Mouse (Mus musculus) limb, embryonic 12.5 days (tissue): ENCODE data around the gene Relb. TPM values are rescaled to one million over a fixed set of nuclear protein-coding genes. Genes with fewer than 3 reads are reported as not detected.

Source experiments
- ATAC-seq: fragments of 200-750 bp; cut with Nextera tagmentation; 2 replicates; pipeline ENCODE4 v1.8.0; 2017; ENCODE audit warnings: low read depth, moderate TSS enrichment; ENCODE audit not compliant: insufficient number of reproducible peaks, insufficient read depth, low FRiP score, low TSS enrichment
- H3K27ac ChIP-seq: fragments of 300-500 bp; sonication (generic); 2 replicates; pipeline ENCODE4 v1.5.1; 2016; ENCODE audit warnings: mild to moderate bottlenecking, moderate library complexity
- H3K27me3 ChIP-seq: fragments of 300-500 bp; sonication (generic); 2 replicates; pipeline ENCODE4 v1.6.1; 2016; ENCODE audit warnings: mild to moderate bottlenecking, moderate library complexity
- H3K36me3 ChIP-seq: fragments of 300-500 bp; sonication (generic); 2 replicates; pipeline ENCODE4 v1.6.1; 2016; ENCODE audit warnings: mild to moderate bottlenecking, moderate library complexity
- H3K4me1 ChIP-seq: fragments of 300-500 bp; sonication (generic); replicated peaks from 2 replicates; pipeline ENCODE4 v1.6.1; 2016
- H3K4me2 ChIP-seq: fragments of 300-500 bp; sonication (generic); 2 replicates; pipeline ENCODE4 v1.6.1; 2016; ENCODE audit warnings: mild to moderate bottlenecking, moderate library complexity
- H3K4me3 ChIP-seq: fragments of 300-500 bp; sonication (generic); replicated peaks from 2 replicates; pipeline ENCODE4 v1.5.1; 2016; ENCODE audit warnings: mild to moderate bottlenecking
- H3K9ac ChIP-seq: fragments of 300-500 bp; sonication (generic); replicated peaks from 2 replicates; pipeline ENCODE4 v1.6.1; 2016; ENCODE audit warnings: mild to moderate bottlenecking, moderate library complexity
- H3K9me3 ChIP-seq: fragments of 300-500 bp; sonication (generic); 2 replicates; pipeline ENCODE4 v1.6.1; 2016; ENCODE audit warnings: mild to moderate bottlenecking, moderate library complexity
- WGBS: fragments of 180-500 bp; shearing (Covaris S2); methylation state at CpG from one replicate; pipeline ENCODE4 v1.1.7; 2016; 5-methylcytosine and 5-hydroxymethylcytosine counted together
- polyA plus RNA-seq: library from polyadenylated mRNA; unstranded; fragments of >200 nt; fragmentation: Nextera tagmentation; extraction: Ambion mirVana; gene quantifications from 2 replicates; pipeline ENCODE4 v1.2.1, GENCODE M21; 2016

The Relb gene
- polyA plus RNA-seq, 1 experiment from 2014 or later: 7.3 TPM

GRCm38 (mm10) chr7:19578436-19578835 is 50.8 kb downstream of the Relb start:
- Histone ChIP-seq H3K27me3 (peaks cover 60% of the 10 kb centered on the region), H3K4me2 (no peak overlapping the region)
- ATAC-seq: no peak

DNA sequence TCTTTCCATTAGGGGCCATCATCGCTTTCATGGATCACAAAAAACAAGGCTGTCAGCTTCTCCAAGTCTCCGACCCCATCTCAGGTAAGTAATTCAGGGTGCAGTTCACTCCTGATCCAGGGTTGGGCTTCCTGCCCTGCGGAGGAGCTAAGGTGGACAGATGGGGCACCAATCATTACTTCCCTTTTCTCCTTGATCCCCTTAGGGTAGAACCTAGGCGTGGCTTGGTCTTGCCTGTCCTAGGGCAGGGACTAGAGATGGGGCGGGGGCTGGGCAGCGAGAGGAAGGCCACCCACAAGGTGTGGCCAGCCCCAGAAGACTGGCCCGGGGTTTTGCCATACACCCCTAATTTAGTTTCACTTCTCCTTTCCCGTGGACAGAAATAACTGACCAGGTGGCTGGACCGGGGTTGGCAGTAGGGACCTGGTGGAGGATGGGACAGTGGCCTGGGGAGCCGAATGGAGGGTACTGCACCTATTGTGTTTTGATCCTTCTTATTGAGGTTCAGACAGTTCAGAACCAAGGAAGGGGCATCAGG is 51.3 kb downstream of the Relb start:
- peak overlapping the region; percentile 75 for H3K4me2 ChIP-seq
- H3K4me1 ChIP-seq: peaks cover 22% of the 10 kb centered on the region
- H3K9me3 ChIP-seq: no peaks in the 10 kb centered on the region
- H3K4me3 ChIP-seq: peak overlapping the region; percentile 40
- peaks cover 60% of the 10 kb centered on the region for H3K27me3 ChIP-seq
- no peak for ATAC-seq
- 10% methylated on average over 10 of the region's 10 CpGs for WGBS
- H3K36me3 ChIP-seq: peaks cover 33% of the 10 kb centered on the region
- no peak overlapping the region for H3K27ac ChIP-seq
- peak overlapping the region; percentile 63 for H3K9ac ChIP-seq

More at GRCm38 (mm10) chr7:19578436-19578835, 50.8 kb downstream of the Relb start:
- Histone ChIP-seq H3K9me3 (no peaks in the 10 kb centered on the region), H3K4me3 (0 out of 2 replicates have a peak overlapping the region, but pooled peaks have one; percentile 40), H3K9ac (no peak overlapping the region), H3K36me3 (peaks cover 38% of the 10 kb centered on the region), H3K4me1 (peaks cover 22% of the 10 kb centered on the region), H3K27ac (no peak overlapping the region)
- 57% methylated on average over 4 of the region's 4 CpGs for WGBS

DNA sequence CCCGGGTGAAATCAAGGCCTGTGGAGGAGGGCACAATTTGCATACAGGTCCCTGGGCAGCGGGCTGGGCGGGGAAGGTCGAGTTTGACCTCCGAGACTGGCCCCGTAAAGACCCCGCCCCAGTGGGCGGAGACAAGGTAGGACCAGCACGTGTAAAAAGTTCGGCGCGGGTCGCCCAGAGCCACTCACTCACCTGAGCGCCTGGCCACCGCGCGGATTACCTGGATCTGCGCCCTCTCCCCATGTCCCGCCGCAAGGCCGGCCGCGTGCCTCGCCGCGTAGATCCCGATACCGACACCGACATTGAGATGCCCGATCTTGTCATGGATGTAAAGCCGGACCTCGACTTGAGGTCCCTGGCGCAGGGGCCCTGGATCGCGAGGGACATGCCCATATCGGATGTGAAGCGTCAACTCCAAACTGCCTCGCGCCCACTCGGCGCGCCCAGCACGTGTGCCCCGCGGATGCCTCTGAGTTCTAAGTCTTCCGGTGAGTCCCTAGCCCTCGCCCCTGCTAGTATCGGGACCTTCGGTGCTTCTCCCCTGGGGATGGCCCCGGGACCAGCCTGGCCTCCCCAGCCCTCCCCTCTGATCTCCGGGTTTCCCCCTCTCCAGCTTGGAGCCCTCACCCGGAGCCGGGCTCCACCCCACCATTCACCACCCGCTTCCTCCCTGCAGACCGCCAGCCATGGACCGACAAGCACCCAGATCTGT is 51.9 kb downstream of the Relb start, which contains the start of the genes Zfp296 and Gemin7:
Gene Zfp296, plus strand, starts transcription at position 147 of the 712 bp plus-strand sequence.
Gene Gemin7, minus strand, starts transcription at position 455 of the 712 bp plus-strand sequence.
- no peak within 1 kb of the TSS for H3K27ac ChIP-seq
- H3K4me3 ChIP-seq: peak within 1 kb of the TSS; percentile 40
- peaks cover 60% of the 10 kb centered on the region for H3K27me3 ChIP-seq
- WGBS: under 1% methylated on average over 56 of the region's 56 CpGs
- H3K4me1 ChIP-seq: peaks cover 26% of the 10 kb centered on the region
- H3K9me3 ChIP-seq: no peaks in the 10 kb centered on the region
- peak within 1 kb of the TSS; percentile 75 for H3K4me2 ChIP-seq
- no peak for ATAC-seq
- H3K36me3 ChIP-seq: peaks cover 27% of the 10 kb centered on the region
- peak within 1 kb of the TSS; percentile 63 for H3K9ac ChIP-seq

DNA sequence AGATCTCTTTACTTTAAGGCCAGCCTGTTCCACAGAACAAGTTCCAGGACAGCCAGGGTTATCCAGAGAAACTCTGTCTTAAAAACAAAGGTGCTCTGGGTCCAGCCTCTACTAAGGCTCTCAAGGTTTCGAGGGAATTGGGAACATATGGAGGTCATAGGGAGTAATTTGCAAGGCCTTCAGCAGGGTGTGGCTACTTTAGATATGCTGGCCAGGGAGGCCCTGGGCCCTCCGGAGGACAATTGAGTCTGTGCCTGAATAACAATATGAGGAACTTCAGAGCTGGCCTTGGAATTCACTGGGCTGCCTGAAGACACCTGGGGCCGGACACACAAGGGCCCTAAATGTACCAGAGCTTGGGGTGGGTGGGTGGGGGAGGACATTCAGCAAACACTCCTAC is 53.7 kb downstream of the Relb start:
- H3K4me1 ChIP-seq: peaks cover 34% of the 10 kb centered on the region

GRCm38 (mm10) chr7:19573776-19574140 is 55.5 kb downstream of the Relb start:
- 20% methylated on average over 16 of the region's 16 CpGs for WGBS
- ATAC-seq: no peak
- Histone ChIP-seq H3K9ac (peak overlapping the region; percentile 88), H3K9me3 (no peaks in the 10 kb centered on the region), H3K27ac (peak overlapping the region; percentile 84; the same call in 1 of the 2 replicates), H3K36me3 (peaks cover 22% of the 10 kb centered on the region), H3K27me3 (peaks cover 41% of the 10 kb centered on the region), H3K4me3 (peak overlapping the region; percentile 75), H3K4me1 (peaks cover 30% of the 10 kb centered on the region), H3K4me2 (peak overlapping the region; percentile 74)

More for the DNA sequence above, 53.7 kb downstream of the Relb start:
- Histone ChIP-seq H3K4me2 (no peak overlapping the region), H3K27ac (no peak overlapping the region), H3K9ac (no peak overlapping the region), H3K27me3 (peaks cover 58% of the 10 kb centered on the region), H3K36me3 (peaks cover 14% of the 10 kb centered on the region), H3K9me3 (no peaks in the 10 kb centered on the region), H3K4me3 (no peak overlapping the region)
- WGBS: 73% methylated on average over 3 of the region's 3 CpGs
- ATAC-seq: no peak

GRCm38 (mm10) chr7:19572926-19573775 is 56.1 kb downstream of the Relb start:
- H3K9ac ChIP-seq: peak overlapping the region; percentile 88
- H3K9me3 ChIP-seq: no peaks in the 10 kb centered on the region
- peak overlapping the region; percentile 74 for H3K4me2 ChIP-seq
- H3K4me3 ChIP-seq: peak overlapping the region; percentile 75
- H3K4me1 ChIP-seq: peaks cover 29% of the 10 kb centered on the region
- H3K36me3 ChIP-seq: peaks cover 28% of the 10 kb centered on the region
- H3K27me3 ChIP-seq: peaks cover 35% of the 10 kb centered on the region
- peak; percentile 50; the same call in 1 of the 2 replicates for ATAC-seq
- H3K27ac ChIP-seq: peak overlapping the region; percentile 84
- under 1% methylated on average over 53 of the region's 53 CpGs for WGBS

GRCm38 (mm10) chr7:19569647-19570046 is 59.6 kb downstream of the Relb start:
- H3K4me1 ChIP-seq: peaks cover 16% of the 10 kb centered on the region
- WGBS: 77% methylated on average over 3 of the region's 3 CpGs
- no peak overlapping the region for H3K4me3 ChIP-seq
- no peak overlapping the region for H3K9ac ChIP-seq
- peaks cover 1% of the 10 kb centered on the region; the same call in 1 of the 2 replicates for H3K27me3 ChIP-seq
- H3K36me3 ChIP-seq: peaks cover 52% of the 10 kb centered on the region
- ATAC-seq: no peak
- H3K4me2 ChIP-seq: no peak overlapping the region
- H3K27ac ChIP-seq: no peak overlapping the region
- H3K9me3 ChIP-seq: peaks cover 5% of the 10 kb centered on the region; the same call in 1 of the 2 replicates

DNA sequence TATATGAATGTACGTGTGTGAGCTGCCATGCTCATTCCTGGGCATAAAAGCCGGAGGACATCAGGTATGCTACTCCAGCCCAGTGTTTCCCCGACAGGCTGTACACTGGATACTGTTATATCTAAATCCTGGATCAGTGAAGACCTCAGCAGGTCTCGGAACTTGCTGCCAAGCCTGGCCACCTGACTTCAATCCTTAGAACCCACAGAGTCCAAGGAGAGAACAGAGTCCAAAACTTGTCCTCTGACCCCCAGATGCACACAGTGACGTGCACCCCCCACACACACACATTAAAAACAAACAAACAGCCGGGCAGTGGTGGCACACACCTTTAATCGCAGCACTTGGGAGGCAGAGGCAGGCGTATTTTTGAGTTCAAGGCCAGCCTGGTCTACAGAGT is 61.8 kb downstream of the Relb start:
- no peak overlapping the region for H3K4me2 ChIP-seq
- 95% methylated on average over 8 of the region's 8 CpGs for WGBS
- no peaks in the 10 kb centered on the region for H3K27me3 ChIP-seq
- peaks cover 65% of the 10 kb centered on the region for H3K36me3 ChIP-seq
- ATAC-seq: no peak
- H3K4me3 ChIP-seq: no peak overlapping the region
- H3K4me1 ChIP-seq: peaks cover 18% of the 10 kb centered on the region
- no peak overlapping the region for H3K27ac ChIP-seq
- no peak overlapping the region for H3K9ac ChIP-seq
- H3K9me3 ChIP-seq: peaks cover 9% of the 10 kb centered on the region; the same call in 1 of the 2 replicates

- Histone ChIP-seq H3K27ac (no peak overlapping the region), H3K4me1 (peaks cover 14% of the 10 kb centered on the region), H3K36me3 (peaks cover 63% of the 10 kb centered on the region), H3K4me2 (no peak overlapping the region), H3K4me3 (no peak overlapping the region), H3K9me3 (peaks cover 9% of the 10 kb centered on the region; the same call in 1 of the 2 replicates), H3K9ac (no peak overlapping the region), H3K27me3 (no peaks in the 10 kb centered on the region)
- ATAC-seq: no peak
- 100% methylated on average over 2 of the region's 2 CpGs for WGBS
Measured at GRCm38 (mm10) chr7:19565803-19566202, 63.4 kb downstream of the Relb start.

DNA sequence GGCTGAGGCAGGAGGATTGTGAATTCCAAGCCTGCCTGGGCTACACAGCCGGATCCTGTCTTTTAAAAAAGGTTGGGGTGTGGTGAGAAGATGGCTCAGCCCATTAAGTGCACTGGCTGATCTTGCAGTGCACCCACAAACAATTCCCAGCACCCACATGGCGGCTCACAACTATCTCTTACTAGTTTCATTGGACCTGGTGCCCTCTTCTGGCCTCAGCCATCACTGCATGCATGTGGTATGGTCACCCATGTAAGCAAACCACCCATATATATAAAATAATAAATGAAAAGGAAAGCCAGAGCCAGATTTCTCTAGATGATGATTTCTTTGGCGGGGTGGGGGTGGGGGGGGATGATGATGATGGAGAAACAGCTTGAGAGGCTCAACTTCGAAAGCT is 64.8 kb downstream of the Relb start:
- H3K36me3 ChIP-seq: peaks cover 50% of the 10 kb centered on the region
- 82% methylated on average over 4 of the region's 4 CpGs for WGBS
- peaks cover 27% of the 10 kb centered on the region for H3K4me1 ChIP-seq
- H3K27me3 ChIP-seq: no peaks in the 10 kb centered on the region
- H3K4me3 ChIP-seq: no peak overlapping the region
- H3K27ac ChIP-seq: no peak overlapping the region
- H3K9ac ChIP-seq: no peak overlapping the region
- H3K4me2 ChIP-seq: no peak overlapping the region
- H3K9me3 ChIP-seq: peaks cover 9% of the 10 kb centered on the region; the same call in 1 of the 2 replicates
- no peak for ATAC-seq

DNA sequence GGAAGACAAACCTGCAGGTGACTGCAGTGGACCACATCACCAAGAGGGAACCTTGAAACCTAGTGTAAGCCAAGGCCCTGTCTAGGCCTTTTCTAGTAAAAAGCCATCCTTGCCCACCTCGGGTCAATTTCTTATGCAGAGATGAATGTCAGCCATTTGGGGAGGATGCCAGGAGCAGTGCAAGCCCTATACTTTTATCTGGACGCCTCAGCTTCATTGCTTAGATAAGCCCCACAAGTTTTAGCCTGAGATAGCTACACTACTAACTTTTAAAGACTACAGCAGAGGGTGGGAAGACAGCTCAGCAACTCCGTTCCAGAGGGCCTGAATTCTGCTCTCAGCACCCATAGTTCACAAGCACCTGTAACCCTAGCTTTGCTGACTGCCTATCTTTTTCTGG is 65.4 kb downstream of the Relb start:
- no peak for ATAC-seq
- Histone ChIP-seq H3K4me3 (no peak overlapping the region), H3K9me3 (peaks cover 9% of the 10 kb centered on the region; the same call in 1 of the 2 replicates), H3K27ac (no peak overlapping the region), H3K9ac (no peak overlapping the region), H3K36me3 (peaks cover 44% of the 10 kb centered on the region), H3K4me1 (peaks cover 33% of the 10 kb centered on the region), H3K27me3 (no peaks in the 10 kb centered on the region), H3K4me2 (no peak overlapping the region)
- 85% methylated on average over 3 of the region's 3 CpGs for WGBS
